Mouse (Mus musculus) CH12.LX (cell line): ENCODE data around the gene Il4i1. TPM values are rescaled to one million over a fixed set of nuclear protein-coding genes. Genes with fewer than 3 reads are reported as not detected.
A peak's percentile ranks its signal among the peaks of the same experiment; 100 is the strongest.

ENCODE experiments used
- DNase-seq: peaks from one replicate; pipeline ENCODE4 v3.0.0-alpha.2; 2013; ENCODE audit errors: extremely low read depth
- H3K27ac ChIP-seq: 2 replicates; pipeline ENCODE4 v1.5.1; 2012; ENCODE audit warnings: low read depth, mild to moderate bottlenecking, control low read depth, moderate library complexity; ENCODE audit not compliant: insufficient read depth
- H3K27me3 ChIP-seq: replicated peaks from 2 replicates; pipeline ENCODE3; 2012; ENCODE audit warnings: inconsistent platforms
- H3K36me3 ChIP-seq, 2 experiments: replicated peaks in 1 of 2; 2 replicates each; pipeline versions ENCODE3 to v1.6.1; 2012; ENCODE audit warnings: inconsistent platforms in 1 of 2, low read length in 1 of 2, mild to moderate bottlenecking in 1 of 2, mixed read lengths in 1 of 2, moderate library complexity in 1 of 2; ENCODE audit not compliant: control insufficient read depth in 1 of 2, insufficient read depth in 1 of 2
- H3K4me1 ChIP-seq, 2 experiments: 2 replicates each; pipeline ENCODE4 v1.6.1; 2012; ENCODE audit warnings: inconsistent platforms in 1 of 2, moderate library complexity in 1 of 2; ENCODE audit not compliant: insufficient read depth in 2 of 2, control insufficient read depth in 1 of 2
- H3K4me2 ChIP-seq: 2 replicates; pipeline ENCODE4 v1.6.1; 2012; ENCODE audit warnings: low read depth, mild to moderate bottlenecking, control low read depth; ENCODE audit not compliant: poor library complexity, insufficient read depth, severe bottlenecking
- H3K4me3 ChIP-seq, 3 experiments: fragments of 150-350 bp in 1 of 3; sonication (generic) in 1 of 3; replicated peaks in 1 of 3; 2 replicates each; pipeline versions ENCODE3 to v1.5.1; 2011 to 2012; ENCODE audit warnings: low read depth in 2 of 3, low read length in 2 of 3, mild to moderate bottlenecking in 2 of 3, moderate library complexity in 2 of 3, control low read depth in 1 of 3, improper control_type of control experiment in 1 of 3, inconsistent platforms in 1 of 3, mixed read lengths in 1 of 3; ENCODE audit not compliant: poor library complexity in 1 of 3
- H3K79me2 ChIP-seq: replicated peaks from 2 replicates; pipeline ENCODE4 v1.6.1; 2012; ENCODE audit warnings: mild to moderate bottlenecking, moderate library complexity; ENCODE audit not compliant: control insufficient read depth, poor library complexity, insufficient read depth, severe bottlenecking; ENCODE audit errors: extremely low read depth
- H3K9ac ChIP-seq: 2 replicates; pipeline ENCODE4 v1.6.1; 2012; ENCODE audit warnings: low read depth, mild to moderate bottlenecking, control low read depth, moderate library complexity; ENCODE audit not compliant: insufficient read depth
- H3K9me3 ChIP-seq: replicated peaks from 2 replicates; pipeline ENCODE3; 2012; ENCODE audit warnings: low read length, inconsistent platforms, mixed read lengths
- EP300 ChIP-seq: IDR thresholded peaks from 2 replicates; pipeline ENCODE4 v1.6.1; 2011; ENCODE audit warnings: low read length, improper control_type of control experiment
- ETS1 ChIP-seq: conservative IDR thresholded peaks from 2 replicates; pipeline ENCODE4 v1.6.1; 2012; ENCODE audit warnings: low read depth, mild to moderate bottlenecking, inconsistent platforms, low read length, improper control_type of control experiment, moderate library complexity
- IRF4 ChIP-seq: IDR thresholded peaks from 2 replicates; pipeline ENCODE4 v1.6.1; 2014; ENCODE audit warnings: low read depth, mild to moderate bottlenecking, inconsistent platforms, low read length, improper control_type of control experiment
- KAT2A ChIP-seq: IDR thresholded peaks from 2 replicates; pipeline ENCODE4 v1.6.1; 2012; ENCODE audit warnings: low read length, improper control_type of control experiment, inconsistent platforms; ENCODE audit not compliant: insufficient replicate concordance
- MAZ ChIP-seq: IDR thresholded peaks from 2 replicates; pipeline ENCODE4 v1.6.1; 2012; ENCODE audit warnings: low read depth, mild to moderate bottlenecking, inconsistent platforms, low read length, improper control_type of control experiment, moderate library complexity
- MEF2A ChIP-seq: IDR thresholded peaks from 2 replicates; pipeline ENCODE4 v1.6.1; 2014; ENCODE audit warnings: low read depth, mild to moderate bottlenecking, inconsistent platforms, low read length, improper control_type of control experiment, borderline replicate concordance
- MXI1 ChIP-seq: IDR thresholded peaks from 2 replicates; pipeline ENCODE4 v1.6.1; 2011; ENCODE audit warnings: mild to moderate bottlenecking, low read depth, low read length, improper control_type of control experiment
- NELFE ChIP-seq: IDR thresholded peaks from 2 replicates; pipeline ENCODE4 v1.6.1; 2011; ENCODE audit warnings: low read depth, low read length, improper control_type of control experiment
- NRF1 ChIP-seq: IDR thresholded peaks from 2 replicates; pipeline ENCODE4 v1.6.1; 2014; ENCODE audit warnings: low read depth, mild to moderate bottlenecking, inconsistent platforms, low read length, improper control_type of control experiment, moderate library complexity
- POLR2A ChIP-seq: IDR thresholded peaks from 2 replicates; pipeline ENCODE4 v1.6.1; 2011; ENCODE audit warnings: low read depth, mild to moderate bottlenecking, improper control_type of control experiment, low read length
- RAD21 ChIP-seq: IDR thresholded peaks from 2 replicates; pipeline ENCODE4 v1.6.1; 2011; ENCODE audit warnings: low read depth, mild to moderate bottlenecking, low read length, improper control_type of control experiment, moderate library complexity
- UBTF ChIP-seq: IDR thresholded peaks from 2 replicates; pipeline ENCODE4 v1.6.1; 2012; ENCODE audit warnings: low read depth, mild to moderate bottlenecking, inconsistent platforms, low read length, improper control_type of control experiment, moderate library complexity
- USF1 ChIP-seq: IDR thresholded peaks from 2 replicates; pipeline ENCODE4 v1.6.1; 2014; ENCODE audit warnings: low read depth, mild to moderate bottlenecking, inconsistent platforms, low read length, improper control_type of control experiment
- ZMIZ1 ChIP-seq: IDR thresholded peaks from 2 replicates; pipeline ENCODE4 v1.6.1; 2012; ENCODE audit warnings: low read depth, mild to moderate bottlenecking, inconsistent platforms, low read length, improper control_type of control experiment
- ZNF384 ChIP-seq: IDR thresholded peaks from 2 replicates; pipeline ENCODE4 v1.6.1; 2012; ENCODE audit warnings: low read depth, low read length, improper control_type of control experiment, inconsistent platforms
- dilution Hi-C: fragments of 300-500 bp; cut with MboI; formaldehyde crosslinking; loops from 2 replicates; pipeline ENCODE4 v1.14.3; 2020; ENCODE audit warnings: low sequenced_read_pairs; ENCODE audit not compliant: extremely low pct_unique_long_range_greater_than_20kb, extremely low pct_ligation_motif_present
- in situ Hi-C: fragments of 300-500 bp; cut with MboI; formaldehyde crosslinking; loops from 3 replicates; pipeline ENCODE4 v1.14.3; 2019; ENCODE audit warnings: low sequenced_read_pairs, low pct_ligation_motif_present, low pct_unique_long_range_greater_than_20kb, mixed read lengths
- polyA plus RNA-seq: library from polyadenylated mRNA; unstranded; fragments of >175 nt; gene quantifications from 2 replicates; pipeline ENCODE4 v1.2.1, GENCODE M21; 2012; ENCODE audit warnings: low read depth; ENCODE audit not compliant: insufficient read length
- total RNA-seq, 2 experiments: library from RNA; depleted of rRNA; stranded (reverse); fragments of 300-350 nt in 1 of 2; fragments of >200 nt in 1 of 2; gene quantifications; 2 replicates each; pipeline ENCODE4 v1.2.3; 2012 to 2014

The Il4i1 gene
- total and polyA plus RNA-seq, 3 experiments, result 17.6 to 57.5 (median 49.2) TPM

DNA sequence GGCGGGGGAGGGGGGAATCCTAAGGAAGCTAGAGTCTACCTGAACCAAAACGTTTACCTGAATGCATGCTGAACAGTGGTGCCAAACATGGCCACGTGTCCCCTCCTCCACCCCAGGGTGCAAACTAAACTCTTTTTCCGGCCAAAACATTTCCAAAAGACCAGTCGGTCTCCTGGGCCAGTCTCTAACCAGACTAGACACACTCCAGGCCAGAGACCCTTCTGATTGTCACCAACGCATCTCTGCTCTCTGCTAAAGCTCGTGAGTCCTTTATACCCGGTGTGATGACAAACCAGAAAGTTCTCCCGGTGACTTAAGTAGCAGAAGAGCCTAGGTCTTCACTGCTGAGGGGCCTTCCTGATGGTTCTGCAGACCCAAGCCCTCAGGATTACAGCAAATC, 51.6 kb downstream of the Il4i1 start:
- dilution Hi-C loops (no loop called here), in situ Hi-C loops (no loop called here)
- peaks cover 24 to 38% of the 10 kb centered on the region in 2 experiments for H3K36me3 ChIP-seq
- TF ChIP-seq KAT2A (no peak), USF1 (no peak), MAZ (no peak), RAD21 (no peak), EP300 (no peak), POLR2A (no peak), MEF2A (no peak), ZMIZ1 (no peak), MXI1 (no peak)
- no peak for DNase-seq
- peaks cover 24% of the 10 kb centered on the region for H3K27me3 ChIP-seq
- H3K4me1 ChIP-seq, result peaks cover 25 to 45% of the 10 kb centered on the region in 2 experiments
- H3K9ac ChIP-seq, result no peak overlapping the region
- no peaks in the 10 kb centered on the region for H3K79me2 ChIP-seq
- no peaks in the 10 kb centered on the region for H3K9me3 ChIP-seq
- H3K27ac ChIP-seq, result no peak overlapping the region
- H3K4me3 ChIP-seq, result no peak overlapping the region
- H3K4me2 ChIP-seq, result no peak overlapping the region

DNA sequence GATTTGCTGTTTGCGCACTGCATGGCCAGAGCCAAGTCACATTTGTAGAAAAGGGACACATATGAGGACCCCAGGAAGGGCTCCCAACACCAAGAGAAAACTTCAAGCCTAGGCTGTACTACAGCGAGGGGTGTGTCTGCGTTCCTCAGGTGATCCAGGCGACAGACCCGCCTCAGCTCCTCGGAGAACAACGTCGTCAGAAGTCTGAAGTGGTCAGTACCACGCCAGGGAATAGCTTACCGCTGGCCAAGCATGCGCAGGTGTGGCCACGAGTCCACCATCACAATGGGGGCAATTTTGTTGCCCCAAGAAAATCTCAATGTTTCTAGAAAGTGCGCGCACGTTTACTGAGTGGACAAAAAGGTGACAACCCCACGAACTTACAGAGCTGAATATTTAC, 52.3 kb downstream of the Il4i1 start:
- dilution Hi-C loops, result no loop called here
- in situ Hi-C loops, result no loop called here
- DNase-seq, result no peak
- Histone ChIP-seq H3K4me1 (peaks cover 25 to 41% of the 10 kb centered on the region in 2 experiments), H3K9ac (no peak overlapping the region), H3K79me2 (no peaks in the 10 kb centered on the region), H3K36me3 (peaks cover 18 to 31% of the 10 kb centered on the region in 2 experiments), H3K4me2 (peak overlapping the region; percentile 98), H3K27me3 (peaks cover 26% of the 10 kb centered on the region), H3K4me3 (peak overlapping the region; percentile 32 to 97 (median 66)), H3K9me3 (no peaks in the 10 kb centered on the region), H3K27ac (no peak overlapping the region)
- TF ChIP-seq ZNF384 (no peak), NRF1 (peak; percentile 73)

DNA sequence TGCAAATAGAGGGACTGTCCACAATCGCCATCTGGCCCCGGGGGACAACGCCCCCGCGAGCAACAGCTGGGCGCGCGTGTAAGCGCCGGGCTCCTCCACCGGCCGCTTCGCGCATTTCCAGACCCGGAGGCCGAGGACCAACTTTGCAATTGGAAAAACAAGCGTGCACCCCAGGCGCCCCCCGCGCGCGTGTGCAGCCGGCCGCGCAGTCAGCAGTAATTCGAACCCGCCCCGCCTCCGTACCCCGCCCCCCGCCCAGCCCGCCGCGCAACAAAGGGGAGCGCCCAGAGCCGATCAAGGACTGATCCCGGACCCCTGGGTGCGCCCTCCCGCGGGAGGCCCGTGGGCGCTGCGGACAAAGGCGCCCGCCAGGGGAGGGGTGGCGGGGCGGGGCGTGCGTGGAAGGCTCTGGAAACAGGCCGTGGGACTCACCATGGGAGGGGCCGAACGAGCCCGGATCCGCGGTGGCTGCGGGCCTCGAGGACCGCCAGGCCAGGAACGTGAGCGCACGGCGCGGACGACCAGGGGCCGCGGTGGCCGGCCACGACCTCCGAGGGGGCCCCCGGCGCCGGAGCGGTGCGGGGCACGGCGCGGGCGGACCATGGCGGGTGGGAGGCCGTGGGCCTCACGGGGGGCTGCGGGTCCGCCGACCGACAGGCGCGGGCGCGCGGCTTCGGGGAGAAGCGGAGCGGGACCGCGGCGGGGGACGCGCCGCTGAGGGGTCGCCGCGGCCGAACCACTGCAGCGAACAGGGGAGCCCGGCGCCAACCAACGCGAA, 52.9 kb downstream of the Il4i1 start:
- peaks cover 11 to 24% of the 10 kb centered on the region in 2 experiments for H3K36me3 ChIP-seq
- DNase-seq, result no peak
- no peak for TF ChIP-seq IRF4
- TF ChIP-seq NELFE, result no peak
- 0 out of 2 replicates have a peak, but pooled peaks have one; percentile 19 for TF ChIP-seq ETS1
- TF ChIP-seq UBTF, result no peak
- peak; percentile 11; the same call in 1 of the 2 replicates for TF ChIP-seq MXI1
- peak; percentile 53; the same call in 1 of the 2 replicates for TF ChIP-seq NRF1
- dilution Hi-C loops (no loop called here), in situ Hi-C loops (no loop called here)
- peak overlapping the region; percentile 98 for H3K4me2 ChIP-seq
- peak overlapping the region; percentile 31; the same call in 1 of the 2 replicates for H3K27ac ChIP-seq
- H3K4me3 ChIP-seq, result peak overlapping the region; percentile 50 to 97 (median 66)
- H3K9me3 ChIP-seq, result no peaks in the 10 kb centered on the region
- peaks cover 25 to 41% of the 10 kb centered on the region in 2 experiments for H3K4me1 ChIP-seq
- H3K79me2 ChIP-seq, result no peaks in the 10 kb centered on the region
- H3K27me3 ChIP-seq, result peaks cover 28% of the 10 kb centered on the region
- H3K9ac ChIP-seq, result peak overlapping the region; percentile 78
